Mouse (Mus musculus): ENCODE data around the gene Mst1r.

DNA sequence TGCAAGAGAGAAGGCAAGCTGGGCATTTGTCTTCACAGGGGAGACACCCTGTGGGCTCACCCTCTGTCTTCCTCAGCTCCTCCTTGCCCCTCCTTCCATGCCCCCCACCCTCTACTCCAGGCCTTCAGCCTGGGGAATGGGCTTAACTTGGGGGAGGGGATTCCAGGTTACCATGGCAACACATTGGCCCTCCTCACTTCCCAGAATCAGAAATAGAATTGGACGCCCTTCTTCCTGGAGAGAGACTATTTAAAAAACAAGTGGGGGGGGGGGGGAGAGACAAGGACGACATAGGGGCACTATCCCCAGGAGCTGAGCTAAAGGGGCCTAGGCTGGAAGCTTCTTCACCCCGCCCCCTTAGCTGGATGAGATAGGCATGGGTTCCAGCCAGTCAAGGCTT is 18.6 kb downstream of the Mst1r start:
- TF ChIP-seq CTCF (IDR thresholded peaks at IDR 0.05 in 2 of 3, conservative IDR thresholded peaks at IDR 0.05 in 1 of 3; ENCODE audit: control insufficient read depth in 1 of 3, insufficient read depth in 1 of 3, low read depth in 2 of 3, low read length in 3 of 3, poor library complexity in 1 of 3, severe bottlenecking in 1 of 3) (no peak), UBTF (IDR thresholded peaks at IDR 0.05; ENCODE audit: borderline replicate concordance, insufficient read depth, low read depth, low read length) (no peak), POLR2A (IDR thresholded peaks at IDR 0.05; ENCODE audit: control insufficient read depth in 1 of 2, insufficient read depth in 1 of 2, low read depth in 1 of 2, low read length in 2 of 2, poor library complexity in 1 of 2) (no peak), RAD21 (IDR thresholded peaks at IDR 0.05; ENCODE audit: low read depth, low read length) (no peak), SIN3A (IDR thresholded peaks at IDR 0.05; ENCODE audit: low read length) (no peak), HCFC1 (IDR thresholded peaks at IDR 0.05; ENCODE audit: low read depth, low read length) (no peak), KAT2A (conservative IDR thresholded peaks at IDR 0.05; ENCODE audit: low read depth, low read length) (no peak), GATA1 (IDR thresholded peaks at IDR 0.05; ENCODE audit: low read depth, low read length) (no peak), NELFE (IDR thresholded peaks at IDR 0.05; ENCODE audit: low read depth, low read length) (no peak)

Measured in MEL (cell line).